Mouse (Mus musculus): ENCODE data around the gene Galnt2.

The Galnt2 gene

GRCm38 (mm10) chr8:124292965-124293364, 61.8 kb downstream of the Galnt2 start:
- DNase-seq (ENCODE audit: low read depth) = no peak

GRCm38 (mm10) chr8:124294425-124294824, 63.2 kb downstream of the Galnt2 start:
- DNase-seq (ENCODE audit: low read depth) = no peak

- DNase-seq (ENCODE audit: low read depth) = no peak
These were observed 63.7 kb downstream of the Galnt2 start for GRCm38 (mm10) chr8:124294900-124295299.

- no peak for DNase-seq (ENCODE audit: low read depth)
These were observed 64.2 kb downstream of the Galnt2 start for GRCm38 (mm10) chr8:124295357-124295756.

- DNase-seq (ENCODE audit: low read depth) = no peak
These were observed 70.3 kb downstream of the Galnt2 start for GRCm38 (mm10) chr8:124301512-124301911.

- no peak for DNase-seq (ENCODE audit: low read depth)
These were observed 70.9 kb downstream of the Galnt2 start for GRCm38 (mm10) chr8:124301935-124302555.

- DNase-seq (ENCODE audit: low read depth) = no peak
These were observed 72.2 kb downstream of the Galnt2 start for GRCm38 (mm10) chr8:124303211-124303902.

- no peak for DNase-seq (ENCODE audit: low read depth)
These were observed 73.0 kb downstream of the Galnt2 start for GRCm38 (mm10) chr8:124304141-124304540.

- no peak for DNase-seq (ENCODE audit: low read depth)
These were observed 75.4 kb downstream of the Galnt2 start for GRCm38 (mm10) chr8:124306574-124306973.

GRCm38 (mm10) chr8:124307700-124308099, 76.5 kb downstream of the Galnt2 start:
- DNase-seq (ENCODE audit: low read depth) = no peak

- no peak for DNase-seq (ENCODE audit: low read depth)
These were observed 79.3 kb downstream of the Galnt2 start for GRCm38 (mm10) chr8:124310509-124310908.

GRCm38 (mm10) chr8:124311111-124311510, 79.9 kb downstream of the Galnt2 start:
- no peak for DNase-seq (ENCODE audit: low read depth)

- no peak for DNase-seq (ENCODE audit: low read depth)
These were observed 80.5 kb downstream of the Galnt2 start for GRCm38 (mm10) chr8:124311723-124312122.

- DNase-seq (ENCODE audit: low read depth) = no peak
These were observed 81.0 kb downstream of the Galnt2 start for GRCm38 (mm10) chr8:124312228-124312627.

GRCm38 (mm10) chr8:124314803-124315202, 83.6 kb downstream of the Galnt2 start:
- no peak for DNase-seq (ENCODE audit: low read depth)

GRCm38 (mm10) chr8:124316466-124317136, 85.4 kb downstream of the Galnt2 start:
- DNase-seq (ENCODE audit: low read depth) = no peak

GRCm38 (mm10) chr8:124317191-124317682, 86.0 kb downstream of the Galnt2 start:
- DNase-seq (ENCODE audit: low read depth) = no peak

- no peak for DNase-seq (ENCODE audit: low read depth)
These were observed 86.6 kb downstream of the Galnt2 start for GRCm38 (mm10) chr8:124317821-124318220.

- no peak for DNase-seq (ENCODE audit: low read depth)
These were observed 87.6 kb downstream of the Galnt2 start for GRCm38 (mm10) chr8:124318612-124319315.

GRCm38 (mm10) chr8:124319316-124319652, 88.1 kb downstream of the Galnt2 start:
- DNase-seq (ENCODE audit: low read depth) = no peak

- no peak for DNase-seq (ENCODE audit: low read depth)
These were observed 90.1 kb downstream of the Galnt2 start for GRCm38 (mm10) chr8:124321227-124321840.

GRCm38 (mm10) chr8:124323356-124323755, 92.2 kb downstream of the Galnt2 start:
- DNase-seq (ENCODE audit: low read depth) = no peak
